Mouse (Mus musculus) cerebellum, postnatal 10 days (tissue): ENCODE measurements around the gene Cyp2c70.
A peak's percentile ranks its signal among the peaks of the same experiment; 100 is the strongest.
"Not testable (repeated sequence)": the region's sequence is repeated elsewhere in the genome, so short reads cannot be mapped to it uniquely, and the experiment has no call there.

Experiments
- DNase-seq, 2 experiments: peaks; one replicate each; pipeline ENCODE4 v3.0.0; 2021; ENCODE audit warnings: mixed read lengths in 2 of 2

Cyp2c70 gene

DNA sequence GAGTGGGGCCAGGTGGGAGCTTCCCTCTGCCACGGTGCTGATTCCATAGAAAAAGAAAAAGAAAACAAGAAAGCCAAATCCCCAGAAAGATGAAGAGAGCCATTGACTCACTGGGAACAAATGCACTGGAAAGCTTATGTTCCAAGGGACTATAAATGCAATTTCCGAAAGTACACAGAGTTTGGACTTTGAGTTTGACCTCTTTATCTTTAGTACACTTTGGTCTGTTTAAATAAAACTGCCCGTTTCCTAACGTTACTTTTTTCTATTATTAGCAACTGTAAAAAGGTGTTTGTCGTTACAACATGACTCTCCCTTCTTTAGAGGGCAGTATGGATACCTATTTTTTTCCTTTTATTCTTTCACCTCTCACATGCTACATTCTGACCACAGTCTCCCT, at the start of gene Cyp2c70:
Cyp2c70 (minus strand) TSS at position 174 of the 400 bp plus-strand sequence.
- no peak for DNase-seq

DNA sequence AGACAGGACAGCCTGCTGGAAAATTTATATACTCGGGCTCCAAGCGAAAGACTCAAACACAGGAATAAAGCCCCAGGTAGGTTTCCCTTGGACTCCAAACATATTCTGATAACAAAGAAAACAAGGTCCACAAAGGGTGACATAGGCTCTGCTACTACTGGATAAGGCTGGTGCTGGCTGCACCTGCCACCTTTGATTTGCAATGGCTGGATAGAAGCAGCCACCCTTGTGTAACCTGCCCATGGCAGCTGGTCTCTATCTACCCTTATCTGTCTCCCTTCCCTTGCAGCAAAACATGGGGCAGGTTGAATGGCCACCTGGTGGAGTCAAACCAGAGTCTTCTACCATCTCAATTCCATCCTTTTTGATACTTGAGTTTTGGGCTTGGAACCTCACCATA, 45.4 kb upstream of the Cyp2c70 start:
- no peak for DNase-seq

DNA sequence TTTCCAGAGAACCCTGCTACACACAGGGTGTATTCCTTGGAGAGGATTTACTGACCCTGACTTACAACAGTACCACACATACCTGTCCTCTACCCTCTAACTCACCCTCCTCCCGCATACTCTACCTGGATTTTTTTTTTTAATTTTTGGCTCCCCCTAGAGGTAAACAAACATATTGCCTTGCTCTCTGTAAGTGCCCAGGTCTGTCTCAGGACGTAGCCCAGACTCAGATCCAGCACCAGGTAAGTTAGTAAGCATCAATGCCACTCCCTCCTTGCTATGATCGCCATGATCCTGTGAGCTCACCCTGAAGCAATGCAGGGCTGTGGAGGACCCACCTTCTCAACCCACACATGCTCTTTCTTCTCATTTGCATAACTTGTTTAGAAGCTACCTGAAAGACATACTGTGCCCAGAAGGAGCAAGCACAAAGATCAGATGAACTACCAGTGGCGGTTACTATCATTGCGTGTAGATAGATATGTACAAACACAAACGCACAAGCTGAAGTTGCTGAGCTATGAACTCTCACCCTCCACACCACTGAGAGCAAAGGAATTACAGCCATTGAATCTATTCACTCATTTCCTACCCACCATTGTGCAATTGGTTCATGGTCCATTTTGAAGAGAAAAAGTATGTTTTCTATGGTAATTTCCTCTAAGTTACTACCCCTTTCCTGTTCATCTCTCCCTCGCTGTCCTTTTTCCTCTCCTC, 44.9 kb upstream of the Cyp2c70 start:
- peak in 1 of 2 experiments; percentile 15 for DNase-seq

DNA sequence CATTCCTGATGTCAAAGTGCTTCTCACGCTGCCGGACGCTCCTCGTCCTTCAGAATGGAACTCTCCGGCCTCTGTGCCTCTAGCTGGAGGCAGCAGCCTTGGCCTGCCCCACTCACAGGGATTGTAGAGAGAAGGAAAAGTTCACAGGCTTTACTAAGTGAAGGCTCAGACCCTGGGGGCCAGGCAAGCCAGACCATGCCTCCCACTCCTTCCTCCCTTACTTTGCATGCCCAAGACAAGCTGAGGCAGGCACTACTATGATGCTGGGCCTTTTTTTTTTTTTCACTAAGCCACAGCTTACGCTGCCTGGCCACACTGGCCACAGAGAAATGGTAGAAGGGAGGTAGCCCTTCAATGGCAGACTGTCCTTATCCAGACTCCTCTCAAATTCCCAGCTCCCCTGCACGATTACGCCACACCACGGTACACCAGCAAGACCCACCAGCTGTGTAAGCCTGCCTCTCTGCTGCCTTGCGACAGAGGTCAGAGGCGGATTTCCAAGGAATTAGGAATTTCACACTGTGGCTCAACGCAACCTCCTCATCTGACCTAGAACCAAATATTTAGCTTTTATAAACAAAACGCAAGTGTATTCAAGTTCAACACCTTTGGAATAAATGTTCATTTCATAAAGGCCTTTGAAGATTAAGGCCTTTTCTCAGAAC, 44.1 kb upstream of the Cyp2c70 start:
- no peak for DNase-seq

DNA sequence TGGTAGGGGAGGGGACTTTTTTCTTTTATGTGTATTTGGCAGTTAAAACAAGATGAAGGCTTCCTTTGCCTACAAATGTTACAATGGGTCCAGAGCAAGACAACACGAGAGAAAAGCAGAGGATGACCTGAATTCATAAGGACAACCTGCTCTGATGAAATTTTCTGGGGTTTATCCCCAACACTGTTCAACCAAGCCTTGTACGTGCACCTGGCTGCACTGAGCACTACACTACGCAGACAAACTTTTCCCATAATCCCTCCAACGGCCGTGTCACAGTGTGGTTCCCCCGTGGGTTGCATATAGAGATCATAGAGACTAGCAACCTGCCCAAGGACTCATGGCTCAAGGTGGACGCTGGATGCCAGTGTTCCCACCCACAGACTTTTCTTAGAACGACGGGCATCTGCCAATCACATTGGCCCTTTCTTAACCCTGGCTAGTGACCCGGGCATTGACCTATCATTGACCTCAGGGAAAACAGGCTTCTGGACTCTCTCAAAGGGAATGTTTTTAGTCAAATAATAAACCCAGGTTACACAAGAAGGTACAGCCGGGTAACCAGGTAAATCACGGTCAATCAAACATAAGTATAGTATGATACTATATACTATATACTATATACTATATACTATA, 39.5 kb upstream of the Cyp2c70 start:
- no peak for DNase-seq

DNA sequence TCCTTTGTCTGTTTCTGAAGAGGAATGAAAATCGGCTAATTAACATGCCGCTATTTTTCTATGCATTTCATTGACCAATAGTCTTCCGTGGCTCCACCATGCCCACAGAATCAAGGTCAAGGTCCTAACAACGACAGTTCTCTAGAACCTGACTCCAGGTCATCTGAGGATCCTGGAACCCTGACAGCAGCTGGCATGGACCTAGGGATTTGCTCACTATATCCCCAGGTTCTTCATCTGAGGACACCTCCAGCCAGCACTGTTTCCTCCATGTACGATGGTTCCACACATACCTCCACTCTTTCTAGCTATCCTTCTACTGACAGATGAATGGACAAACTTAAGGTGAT, 38.6 kb upstream of the Cyp2c70 start:
- DNase-seq: peak in 1 of 2 experiments; percentile 25

DNA sequence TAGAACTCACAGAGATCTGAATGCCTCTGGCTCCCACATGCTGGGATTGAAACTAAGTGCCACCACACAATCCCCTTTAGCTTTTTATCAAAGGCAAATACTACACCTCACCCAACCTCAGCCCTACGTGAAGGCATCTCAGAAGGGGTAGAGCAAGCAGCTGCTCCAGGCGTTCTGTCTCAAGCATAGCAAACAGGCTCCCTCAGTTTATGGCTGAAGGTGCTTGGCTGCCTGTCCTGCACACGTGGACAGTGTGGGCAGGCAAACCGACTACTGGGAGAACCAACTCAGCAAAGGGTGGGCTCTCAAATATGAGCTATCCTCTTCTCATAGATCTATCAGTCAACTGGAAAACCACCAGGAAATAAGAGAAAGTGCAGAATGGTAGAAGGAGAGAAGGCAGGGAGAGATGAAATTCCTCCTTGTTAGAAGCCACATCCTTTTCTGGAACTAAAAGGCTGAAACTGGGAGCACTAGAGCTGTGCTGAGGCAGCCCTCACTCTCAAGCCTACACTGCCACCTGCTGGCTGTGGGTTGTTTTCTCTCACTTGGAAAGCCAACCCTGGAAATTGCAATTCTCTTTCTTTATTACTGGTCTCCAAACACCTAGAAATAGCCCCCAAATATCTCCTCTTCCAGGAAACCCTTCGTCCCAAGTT, 38.1 kb upstream of the Cyp2c70 start:
- peak; percentile 89 to 92 for DNase-seq

DNA sequence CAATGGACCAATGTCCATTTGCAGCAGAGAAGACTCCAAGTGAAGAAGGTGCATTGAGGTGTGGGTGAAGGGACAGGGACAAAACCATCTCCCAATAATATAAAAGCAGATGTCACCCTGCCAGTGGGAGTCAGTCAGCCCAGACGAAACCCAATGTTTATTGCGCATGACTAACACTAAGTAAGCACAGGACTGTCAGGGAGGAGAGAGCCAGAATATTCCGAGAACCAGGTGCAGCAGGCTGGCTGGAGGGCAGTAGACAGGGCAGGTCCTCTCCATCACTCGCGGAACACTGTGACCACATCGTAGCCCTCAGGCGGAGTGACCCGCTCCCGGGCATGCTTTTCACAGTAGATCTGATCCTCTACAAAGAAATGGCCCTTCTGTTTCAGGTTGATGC, 35.2 kb upstream of the Cyp2c70 start:
- not testable (repeated sequence) for DNase-seq

DNA sequence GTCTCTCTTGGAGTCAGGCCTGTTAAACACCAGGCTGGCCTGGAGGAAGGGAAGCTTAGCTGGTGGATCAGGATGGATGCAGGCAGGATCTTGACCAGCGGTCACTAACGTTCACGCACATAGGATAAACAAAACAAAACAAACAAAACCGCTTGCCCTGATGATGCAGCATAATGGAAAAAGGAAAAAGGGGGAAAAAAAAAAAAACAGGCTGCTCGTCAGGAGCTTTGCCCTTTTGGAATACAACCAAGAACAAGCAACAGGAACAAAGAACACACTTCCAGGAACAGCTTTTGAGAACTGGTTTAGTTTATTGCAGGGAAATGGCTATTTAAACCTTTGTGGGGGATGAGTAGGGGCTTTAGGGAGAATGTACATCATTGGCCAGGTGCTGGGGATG, 33.7 kb upstream of the Cyp2c70 start:
- no peak for DNase-seq

DNA sequence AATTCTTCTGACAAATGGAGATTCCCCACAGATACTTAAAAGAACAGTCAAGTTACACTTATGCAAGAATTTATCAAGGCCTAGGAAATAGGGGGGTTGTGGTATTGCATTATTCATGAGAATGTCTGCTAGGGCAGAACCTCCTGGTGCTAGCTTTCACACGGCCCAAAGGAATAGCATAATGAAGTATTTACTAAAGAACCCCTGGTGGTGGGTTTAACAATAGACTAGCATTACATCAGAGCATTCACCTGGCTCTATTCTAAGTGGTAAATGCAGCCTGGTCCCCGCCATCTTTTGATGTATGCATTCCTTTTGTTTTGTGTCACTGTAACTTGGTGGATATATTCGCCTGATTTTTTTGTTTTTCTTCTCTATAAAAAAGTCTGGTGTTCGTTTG, 15.8 kb upstream of the Cyp2c70 start:
- DNase-seq: not testable (repeated sequence)

DNA sequence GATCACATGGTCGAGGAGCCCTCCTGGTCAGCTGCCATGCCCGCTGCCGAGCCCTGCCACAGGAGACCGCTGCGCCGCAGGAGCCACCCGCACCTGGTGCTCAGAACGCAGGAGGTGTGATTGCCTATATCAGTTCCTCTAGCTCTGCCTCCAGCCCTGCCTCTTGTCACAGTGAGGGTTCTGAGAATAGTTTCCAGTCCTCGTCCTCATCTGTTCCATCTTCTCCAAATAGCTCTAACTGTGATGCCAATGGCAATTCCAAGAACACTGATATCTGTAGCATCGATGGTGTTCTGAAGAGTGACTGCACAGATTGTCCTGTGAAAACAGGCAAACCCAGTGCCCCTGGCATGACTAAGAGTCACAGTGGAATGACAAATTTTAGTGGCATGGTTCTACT, 3.5 kb upstream of the Cyp2c70 start:
- no peak for DNase-seq

DNA sequence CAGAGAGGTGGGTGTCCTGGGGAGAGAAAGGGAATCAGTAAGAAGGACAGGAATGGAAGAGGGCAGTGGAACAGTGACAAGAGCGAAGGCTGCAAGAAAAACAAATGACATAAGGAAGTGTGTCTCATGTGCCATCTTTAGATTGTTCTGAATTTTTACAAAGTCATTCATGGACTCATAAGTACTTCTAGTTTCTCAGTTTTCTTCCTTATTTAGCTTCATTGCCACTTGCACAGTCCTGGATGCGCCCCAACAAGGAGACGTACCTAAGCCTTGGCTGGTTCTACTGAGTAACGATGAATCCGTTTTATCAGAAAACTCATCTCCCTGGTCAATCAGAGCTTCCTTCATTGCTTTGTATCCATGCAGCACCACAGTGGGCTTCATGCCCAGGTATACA, 3.5 kb downstream of the Cyp2c70 start:
- DNase-seq: no peak

DNA sequence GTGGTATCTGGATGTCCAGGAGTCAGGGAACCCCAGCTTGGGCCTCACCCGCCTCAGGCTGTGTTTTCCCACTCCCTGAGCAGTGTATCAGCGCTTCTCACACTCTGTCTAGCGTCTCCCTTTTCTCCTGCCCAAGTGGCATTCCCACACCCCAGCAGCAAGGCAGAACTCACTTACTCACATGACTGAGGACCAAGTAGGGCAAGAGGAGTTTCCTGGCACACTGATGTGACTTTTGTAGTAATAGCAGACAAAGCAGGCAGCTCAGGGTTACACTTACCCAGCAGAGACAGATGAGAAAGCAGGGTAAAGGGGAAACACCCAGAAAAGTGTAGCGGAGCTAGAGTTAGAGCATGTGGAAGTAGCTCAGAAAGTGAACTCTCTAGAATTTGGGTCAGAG, 8.8 kb downstream of the Cyp2c70 start:
- DNase-seq: no peak

DNA sequence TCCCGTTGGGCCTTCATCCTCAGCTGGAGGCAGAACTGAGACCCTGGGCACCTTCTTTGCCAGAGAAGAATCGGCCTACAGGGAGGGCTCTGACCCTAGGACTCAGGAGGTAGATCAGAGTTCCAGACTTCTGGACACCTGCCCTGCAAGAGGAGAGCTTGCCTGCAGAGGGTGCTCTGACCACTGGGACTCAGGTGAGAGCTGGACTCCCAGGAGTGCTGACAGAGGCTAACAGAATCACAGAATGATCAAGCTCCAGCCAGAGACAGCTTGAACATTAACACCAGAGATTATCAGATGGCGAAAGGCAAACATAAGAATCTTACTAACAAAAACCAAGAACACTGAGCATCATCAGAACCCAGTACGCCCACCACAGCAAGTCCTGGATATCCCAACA, 18.7 kb downstream of the Cyp2c70 start:
- peak in 1 of 2 experiments; percentile 4 for DNase-seq

DNA sequence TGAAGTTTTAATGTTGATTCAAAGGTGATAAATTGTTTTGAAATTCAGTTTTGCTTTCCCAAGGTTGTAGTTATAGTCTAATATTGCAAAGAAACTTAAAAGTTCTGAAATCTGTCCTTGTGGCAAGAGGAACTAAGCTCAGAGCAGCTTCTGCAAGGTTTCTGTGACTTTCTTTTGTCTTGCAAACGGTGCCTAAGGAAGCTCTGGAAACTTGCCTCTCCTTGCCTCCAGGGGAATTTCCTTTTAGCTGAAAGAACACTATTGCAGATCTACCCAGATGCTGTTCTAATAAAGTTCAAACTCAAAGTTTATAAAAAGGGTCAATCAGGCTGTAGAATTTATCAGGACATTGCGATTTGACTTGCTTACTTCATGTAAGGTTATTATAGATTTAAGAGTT, 60.1 kb downstream of the Cyp2c70 start:
- DNase-seq: not testable (repeated sequence)

DNA sequence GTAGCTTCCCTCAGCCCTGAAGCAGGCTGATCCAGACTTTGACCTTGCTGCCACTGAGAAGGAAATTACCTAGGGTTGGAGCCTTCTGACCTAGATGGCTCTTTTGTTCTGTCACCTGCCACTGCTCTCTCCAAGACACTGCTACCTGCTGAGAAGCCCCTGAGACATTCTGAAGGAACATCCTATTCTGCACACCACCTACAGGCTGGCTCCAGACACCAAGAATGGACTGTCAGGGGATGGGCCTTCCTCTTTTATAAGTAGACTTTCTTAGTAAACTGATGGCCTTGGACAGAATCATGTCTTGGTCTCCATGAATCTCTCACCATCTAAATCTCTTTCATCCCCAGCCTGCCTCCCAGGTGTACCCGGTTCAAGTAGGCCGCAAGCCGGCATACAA, 62.0 kb downstream of the Cyp2c70 start:
- not testable (repeated sequence) for DNase-seq

DNA sequence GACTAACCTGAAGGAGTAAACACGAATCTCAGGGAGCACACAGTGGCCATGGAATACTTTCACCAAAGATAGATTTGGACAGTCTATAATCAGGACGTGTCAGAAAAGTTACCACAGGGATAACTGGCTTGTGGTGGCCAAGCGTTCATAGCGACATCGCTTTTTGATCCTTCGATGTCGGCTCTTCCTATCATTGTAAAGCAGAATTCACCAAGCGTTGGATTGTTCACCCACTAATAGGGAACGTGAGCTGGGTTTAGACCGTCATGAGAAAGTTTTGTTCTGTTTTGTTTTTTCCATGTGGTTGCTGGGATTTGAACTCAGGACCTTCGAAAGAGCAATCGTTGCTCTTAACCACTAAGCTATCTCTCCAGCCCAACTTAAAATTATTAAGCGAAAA, 67.5 kb downstream of the Cyp2c70 start:
- DNase-seq: not testable (repeated sequence)
